In genomic region chr9:60616359-60616758, GRCm38 (mm10) we compare ENCODE assay signal across 21 mouse cellular contexts.
DNase-seq lines count a peak whose midpoint lies in the region; ATAC-seq and TF ChIP-seq lines count a peak whose summit lies in the region.
"Had no signal": no experiment of that assay in that cellular context is flagged by ENCODE, and none has a peak within 500 bp of the region (broad histone marks: within the 10 kb centered on the region; RNA-seq: fewer than 3 reads in every experiment).

No protein-coding gene starts in this region.

- DNase-seq in heart, embryonic 10.5 days (ENCODE audit: low spot score), result no peak
- DNase-seq in layer of hippocampus, adult 2 months (ENCODE audit: low spot score in 2 of 2), result no peak
- no peak for DNase-seq in layer of hippocampus, postnatal 14 days (ENCODE audit: low spot score in 2 of 2)
- DNase-seq in Muller cell, postnatal 12 days (ENCODE audit: inconsistent ontology term), result peak; percentile 23
- DNase-seq in fibroblast of lung, adult 2 months (ENCODE audit: low read depth), result peak; percentile 1
- no peak for DNase-seq in layer of hippocampus, postnatal 10 days (ENCODE audit: low spot score in 2 of 2)
- DNase-seq: cerebellum, adult 11 months; cerebellum, postnatal 14 days; left cerebral cortex, postnatal 4 days; liver; right cerebral cortex, postnatal 4 days; thymus, postnatal 25 days had no signal

- no peaks in the 10 kb centered on the region for H3K36me3 ChIP-seq in heart, embryonic 13.5 days
- H3K36me3 ChIP-seq in heart, embryonic 10.5 days, result no peaks in the 10 kb centered on the region
- H3K36me3 ChIP-seq: intestine, embryonic 15.5 days had no signal

- no peaks in the 10 kb centered on the region for H3K9me3 ChIP-seq in heart, embryonic 13.5 days
- H3K9me3 ChIP-seq in heart, embryonic 10.5 days, result no peaks in the 10 kb centered on the region
- H3K9me3 ChIP-seq: embryonic facial prominence, embryonic 13.5 days; intestine, embryonic 15.5 days; neural tube, embryonic 12.5 days had no signal

- no peak for ATAC-seq in heart, embryonic 13.5 days (ENCODE audit: extremely low read depth, insufficient number of reproducible peaks, low FRiP score, low TSS enrichment)
- ATAC-seq: Patski had no signal

- 43% methylated on average over 7 of the region's 7 CpGs for WGBS in heart, embryonic 13.5 days
- 73% methylated on average over 7 of the region's 7 CpGs for WGBS in heart, embryonic 10.5 days

- TF ChIP-seq CTCF in layer of hippocampus, adult 2 months (conservative IDR thresholded peaks at IDR 0.05), result no peak

- H3K4me2 ChIP-seq in heart, embryonic 13.5 days, result peak overlapping the region; percentile 37
- H3K4me2 ChIP-seq: embryonic facial prominence, embryonic 13.5 days; hindbrain, embryonic 14.5 days; midbrain, embryonic 11.5 days; neural tube, embryonic 12.5 days had no signal

- H3K27me3 ChIP-seq in heart, embryonic 13.5 days (replicated peaks), result no peaks in the 10 kb centered on the region
- H3K27me3 ChIP-seq in heart, embryonic 10.5 days (ENCODE audit: insufficient read depth, poor library complexity, severe bottlenecking), result no peaks in the 10 kb centered on the region
- H3K27me3 ChIP-seq: embryonic facial prominence, embryonic 13.5 days; intestine, embryonic 15.5 days; neural tube, embryonic 12.5 days; Patski had no signal

- no peak overlapping the region for H3K4me3 ChIP-seq in heart, embryonic 13.5 days
- no peak overlapping the region for H3K4me3 ChIP-seq in heart, embryonic 10.5 days
- H3K4me3 ChIP-seq in layer of hippocampus, adult 2 months, result peak overlapping the region; percentile 11; the same call in 1 of the 2 replicates
- H3K4me3 ChIP-seq: embryonic facial prominence, embryonic 13.5 days; intestine, embryonic 15.5 days; neural tube, embryonic 12.5 days had no signal

- H3K9ac ChIP-seq in heart, embryonic 13.5 days, result no peak overlapping the region
- H3K9ac ChIP-seq: embryonic facial prominence, embryonic 13.5 days; forebrain, postnatal 0 days; hindbrain, embryonic 14.5 days; intestine, embryonic 15.5 days; neural tube, embryonic 12.5 days had no signal

- peak overlapping the region; percentile 81 for H3K27ac ChIP-seq in heart, embryonic 13.5 days (replicated peaks)
- no peak overlapping the region for H3K27ac ChIP-seq in heart, embryonic 10.5 days
- H3K27ac ChIP-seq in layer of hippocampus, adult 2 months, result peak overlapping the region; percentile 15; the same call in 1 of the 2 replicates
- H3K27ac ChIP-seq: macrophage; neural tube, embryonic 12.5 days had no signal

- peaks cover 11% of the 10 kb centered on the region for H3K4me1 ChIP-seq in heart, embryonic 13.5 days
- H3K4me1 ChIP-seq in heart, embryonic 10.5 days, result 0 out of 2 replicates have a peak, but pooled peaks cover 5% of the 10 kb centered on the region
- H3K4me1 ChIP-seq: embryonic facial prominence, embryonic 13.5 days; intestine, embryonic 15.5 days; neural tube, embryonic 12.5 days had no signal

Comparison
In these comparisons a context has a peak if more than half of its experiments do, and no peak if none do; other contexts are left out.
1. DNase-seq: peak in Muller cell, postnatal 12 days (single experiment) and fibroblast of lung, adult 2 months (single experiment); none in heart, embryonic 10.5 days (single experiment), layer of hippocampus, adult 2 months (0 of 2), layer of hippocampus, postnatal 14 days (0 of 2) and layer of hippocampus, postnatal 10 days (0 of 2).